Mouse (Mus musculus): Measurements from ENCODE around the gene Mydgf.

DNA sequence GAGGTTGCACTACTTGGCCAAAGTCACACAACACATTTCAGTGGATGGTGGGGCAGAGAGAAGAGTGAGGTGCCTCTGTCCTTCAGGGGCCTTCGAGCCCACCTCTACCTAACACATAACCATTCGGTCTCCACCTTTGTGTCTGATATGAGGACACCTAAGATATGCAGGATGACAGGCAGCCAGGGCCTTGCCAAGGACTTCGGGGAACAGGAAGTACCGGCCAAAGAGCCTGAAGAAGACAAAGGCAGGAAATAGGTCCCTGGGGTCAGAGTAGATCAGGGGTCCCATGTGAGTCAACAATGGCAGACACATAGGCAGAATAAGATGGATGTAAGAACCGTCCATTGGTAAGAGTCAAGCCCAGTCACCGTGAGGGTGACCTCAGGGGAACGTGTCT, 47.2 kb downstream of the Mydgf start:
- TF ChIP-seq MXI1 (IDR thresholded peaks at IDR 0.05; ENCODE audit: low read depth, low read length) = no peak
- TF ChIP-seq EP300 (IDR thresholded peaks at IDR 0.05; ENCODE audit: low read length) = no peak
- TF ChIP-seq POLR2A (IDR thresholded peaks at IDR 0.05; ENCODE audit: low read depth, low read length) = no peak
- TF ChIP-seq JUND (conservative IDR thresholded peaks at IDR 0.05; ENCODE audit: low read depth, low read length) = no peak
- TF ChIP-seq CTCF (conservative IDR thresholded peaks at IDR 0.05 in 1 of 2, IDR thresholded peaks at IDR 0.05 in 1 of 2; ENCODE audit: low read depth in 2 of 2, low read length in 2 of 2) = no peak
- no peak for TF ChIP-seq ZNF384 (IDR thresholded peaks at IDR 0.05; ENCODE audit: low read depth, low read length)
- no peak for TF ChIP-seq TBP (conservative IDR thresholded peaks at IDR 0.05; ENCODE audit: low read depth, low read length)
- TF ChIP-seq POLR2AphosphoS2 (IDR thresholded peaks at IDR 0.05; ENCODE audit: low read depth, low read length) = no peak
- no peak for TF ChIP-seq RCOR1 (conservative IDR thresholded peaks at IDR 0.05; ENCODE audit: low read depth, low read length)
- no peak for TF ChIP-seq CHD1 (IDR thresholded peaks at IDR 0.05; ENCODE audit: low read depth, low read length)
- no peak for TF ChIP-seq MEF2A (IDR thresholded peaks at IDR 0.05; ENCODE audit: borderline replicate concordance, low read depth, low read length)
- no peak for TF ChIP-seq CHD2 (IDR thresholded peaks at IDR 0.05; ENCODE audit: low read length)

All from CH12.LX (cell line).